Mouse (Mus musculus) lung, embryonic 14.5 days (tissue): ENCODE results near the gene Cdc7. TPM values are rescaled to one million over a fixed set of nuclear protein-coding genes. Genes with fewer than 3 reads are reported as not detected.
"Not testable (repeated sequence)": the region's sequence is repeated elsewhere in the genome, so short reads cannot be mapped to it uniquely, and the experiment has no call there.

Experiments
- ATAC-seq: fragments of 200-750 bp; cut with Nextera tagmentation; 2 replicates; pipeline ENCODE4 v1.8.0; 2017; ENCODE audit warnings: mild to moderate bottlenecking, moderate TSS enrichment, moderate library complexity; ENCODE audit not compliant: insufficient read depth
- DNase-seq: peaks from one replicate; pipeline ENCODE4 v3.0.0-alpha.2; 2015
- H3K27ac ChIP-seq: fragments of 300-500 bp; sonication (generic); 2 replicates; pipeline ENCODE4 v1.5.1; 2014; ENCODE audit warnings: low read depth, mild to moderate bottlenecking, moderate library complexity
- H3K27me3 ChIP-seq: fragments of 300-500 bp; sonication (generic); 2 replicates; pipeline ENCODE4 v1.6.1; 2014; ENCODE audit warnings: low read length, control low read depth; ENCODE audit not compliant: insufficient read depth
- H3K36me3 ChIP-seq: fragments of 300-500 bp; sonication (generic); 2 replicates; pipeline ENCODE4 v1.6.1; 2014; ENCODE audit warnings: control low read depth; ENCODE audit not compliant: insufficient read depth
- H3K4me1 ChIP-seq: fragments of 300-500 bp; sonication (generic); 2 replicates; pipeline ENCODE4 v1.6.1; 2014; ENCODE audit warnings: antibody characterized with exemption, control low read depth; ENCODE audit not compliant: insufficient read depth
- H3K4me2 ChIP-seq: fragments of 300-500 bp; sonication (generic); 2 replicates; pipeline ENCODE4 v1.6.1; 2014; ENCODE audit warnings: mild to moderate bottlenecking
- H3K4me3 ChIP-seq: fragments of 300-500 bp; sonication (generic); 2 replicates; pipeline ENCODE4 v1.5.1; 2014; ENCODE audit warnings: low read depth, low read length
- H3K9ac ChIP-seq: fragments of 300-500 bp; sonication (generic); 2 replicates; pipeline ENCODE4 v1.6.1; 2014
- H3K9me3 ChIP-seq: fragments of 300-500 bp; sonication (generic); 2 replicates; pipeline ENCODE4 v1.6.1; 2016; ENCODE audit warnings: low read depth, low read length, control low read depth
- CTCF ChIP-seq: IDR thresholded peaks from 2 replicates; pipeline ENCODE4 v1.5.1; 2016; ENCODE audit warnings: antibody characterized with exemption, low read depth
- WGBS: fragments of 180-500 bp; shearing (Covaris S2); extraction: QIAGEN DNeasy Blood & Tissue Kit; methylation state at CpG from one replicate; pipeline ENCODE4 v1.1.7; 2014; 5-methylcytosine and 5-hydroxymethylcytosine counted together
- polyA plus RNA-seq: library from polyadenylated mRNA; unstranded; fragments of >200 nt; fragmentation: Nextera tagmentation; extraction: Ambion mirVana; gene quantifications from 2 replicates; pipeline ENCODE4 v1.2.1, GENCODE M21; 2014

The Cdc7 gene
- polyA plus RNA-seq, 1 experiment from 2014 or later = 56.6 TPM

DNA sequence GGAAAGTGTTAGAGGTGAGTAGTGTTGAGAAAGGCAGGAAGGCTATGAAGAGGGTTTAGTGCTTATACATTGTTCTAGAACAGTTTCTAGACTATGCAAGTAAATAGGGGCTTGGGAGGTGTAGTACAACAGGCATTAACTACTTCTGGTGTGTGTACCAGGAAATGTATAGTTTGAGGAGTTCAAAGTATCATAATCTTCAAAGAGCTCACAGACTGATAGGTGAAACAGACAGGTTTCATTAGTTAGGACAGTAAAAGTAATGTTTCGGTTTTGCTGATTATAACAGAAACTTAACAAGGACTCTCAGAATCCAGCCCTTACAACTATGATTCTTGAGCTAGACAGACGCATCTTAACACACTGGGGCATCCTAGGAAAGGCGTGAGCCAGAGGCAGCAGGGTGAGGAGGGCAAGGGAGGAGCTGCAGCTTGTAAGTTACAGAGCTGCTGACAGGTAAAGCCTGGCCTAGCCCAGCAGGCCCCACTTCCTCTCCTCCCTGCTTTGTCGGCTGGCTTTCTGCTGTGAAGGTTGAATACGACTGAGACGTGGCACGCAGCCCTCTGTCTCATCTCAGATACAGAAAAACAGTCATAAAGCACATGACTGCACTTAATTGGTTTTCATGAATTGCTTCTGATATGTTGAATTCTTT lies 18.3 kb downstream of the Cdc7 start:
- Histone ChIP-seq H3K27ac (no peak overlapping the region), H3K9ac (no peak overlapping the region), H3K4me3 (no peak overlapping the region), H3K9me3 (no peaks in the 10 kb centered on the region), H3K4me1 (no peaks in the 10 kb centered on the region), H3K36me3 (peaks cover 77% of the 10 kb centered on the region), H3K27me3 (no peaks in the 10 kb centered on the region), H3K4me2 (no peak overlapping the region)
- DNase-seq (no peak), ATAC-seq (no peak)
- WGBS = 76% methylated on average over 7 of the region's 7 CpGs
- TF ChIP-seq CTCF = no peak

DNA sequence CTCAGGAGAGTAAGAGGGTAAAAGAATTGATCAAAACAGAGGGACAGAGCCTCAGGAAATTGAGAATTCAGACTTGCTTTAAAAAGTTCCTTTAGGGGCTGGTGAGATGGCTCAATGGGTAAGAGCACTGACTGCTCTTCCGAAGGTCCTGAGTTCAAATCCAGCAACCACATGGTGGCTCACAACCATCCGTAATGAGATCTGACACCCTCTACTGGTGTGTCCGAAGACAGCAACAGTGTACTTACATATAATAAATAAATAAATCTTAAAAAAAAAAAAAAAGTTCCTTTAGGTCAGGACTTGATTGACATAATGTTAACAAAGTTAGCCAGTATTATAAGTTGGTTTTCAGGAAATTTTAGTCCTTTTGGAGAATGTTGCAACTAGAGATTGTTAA lies 20.8 kb downstream of the Cdc7 start:
- H3K36me3 ChIP-seq = peaks cover 53% of the 10 kb centered on the region
- WGBS = 83% methylated on average over 3 of the region's 3 CpGs
- DNase-seq, H3K27ac ChIP-seq, H3K4me1 ChIP-seq, H3K27me3 ChIP-seq, H3K9me3 ChIP-seq, H3K9ac ChIP-seq, H3K4me3 ChIP-seq, ATAC-seq, H3K4me2 ChIP-seq: not testable (repeated sequence)

DNA sequence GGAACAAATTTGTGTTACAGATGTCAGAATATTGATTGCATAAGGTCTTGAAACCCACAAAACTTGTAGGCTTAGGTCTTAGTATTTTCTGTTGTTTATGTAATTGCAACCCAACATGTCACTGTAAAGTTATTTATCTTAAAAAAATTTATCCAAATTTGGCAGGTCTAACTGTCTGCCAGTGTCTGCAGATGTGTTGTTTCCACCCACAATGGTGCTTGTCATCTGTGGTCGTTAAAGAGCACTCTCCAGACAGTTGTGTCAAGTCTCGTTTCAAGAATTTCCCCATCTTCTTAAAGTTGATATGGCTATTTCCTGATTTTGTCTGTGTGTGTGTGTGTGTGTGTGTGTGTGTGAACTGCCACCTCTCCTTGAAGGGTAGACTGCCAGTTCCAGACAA lies 21.5 kb downstream of the Cdc7 start:
- H3K27me3 ChIP-seq = no peaks in the 10 kb centered on the region
- 22% methylated on average over 2 of the region's 2 CpGs for WGBS
- H3K4me2 ChIP-seq = no peak overlapping the region
- no peak overlapping the region for H3K9ac ChIP-seq
- TF ChIP-seq CTCF = no peak
- no peak overlapping the region for H3K4me3 ChIP-seq
- no peaks in the 10 kb centered on the region for H3K9me3 ChIP-seq
- peak; percentile 59 for DNase-seq
- H3K27ac ChIP-seq = no peak overlapping the region
- H3K4me1 ChIP-seq = peaks cover 6% of the 10 kb centered on the region; the same call in 1 of the 2 replicates
- H3K36me3 ChIP-seq = peaks cover 47% of the 10 kb centered on the region
- 0 out of 2 replicates have a peak, but pooled peaks have one; percentile 43 for ATAC-seq

DNA sequence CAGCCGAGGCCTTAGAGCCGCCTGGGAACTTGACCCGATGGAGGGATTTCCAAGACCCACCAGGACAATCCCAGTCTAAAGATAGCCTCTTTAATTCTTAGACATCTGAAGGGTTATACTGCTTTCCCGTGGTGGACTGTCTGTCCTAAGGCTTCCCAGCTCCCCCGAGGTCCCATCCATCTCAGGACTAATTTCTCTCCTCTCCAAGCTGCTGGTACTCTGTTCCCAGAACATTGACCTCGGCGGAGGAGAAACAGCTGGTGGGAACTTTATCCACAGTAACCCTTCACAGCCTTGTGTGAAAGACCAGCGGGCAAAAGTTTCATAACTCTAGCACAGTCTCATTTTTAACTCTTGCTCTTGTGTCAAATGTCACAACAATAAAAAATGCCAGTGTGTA lies 25.1 kb downstream of the Cdc7 start:
- WGBS = 26% methylated on average over 8 of the region's 8 CpGs
- DNase-seq = peak; percentile 77
- H3K4me2 ChIP-seq = no peak overlapping the region
- H3K4me1 ChIP-seq = peaks cover 13% of the 10 kb centered on the region; the same call in 1 of the 2 replicates
- peak; percentile 52; the same call in 1 of the 2 replicates for ATAC-seq
- peaks cover 19% of the 10 kb centered on the region for H3K36me3 ChIP-seq
- peak overlapping the region; percentile 28; the same call in 1 of the 2 replicates for H3K27ac ChIP-seq
- H3K4me3 ChIP-seq = no peak overlapping the region
- H3K9ac ChIP-seq = no peak overlapping the region
- no peaks in the 10 kb centered on the region for H3K9me3 ChIP-seq
- no peaks in the 10 kb centered on the region for H3K27me3 ChIP-seq
- TF ChIP-seq CTCF = no peak

DNA sequence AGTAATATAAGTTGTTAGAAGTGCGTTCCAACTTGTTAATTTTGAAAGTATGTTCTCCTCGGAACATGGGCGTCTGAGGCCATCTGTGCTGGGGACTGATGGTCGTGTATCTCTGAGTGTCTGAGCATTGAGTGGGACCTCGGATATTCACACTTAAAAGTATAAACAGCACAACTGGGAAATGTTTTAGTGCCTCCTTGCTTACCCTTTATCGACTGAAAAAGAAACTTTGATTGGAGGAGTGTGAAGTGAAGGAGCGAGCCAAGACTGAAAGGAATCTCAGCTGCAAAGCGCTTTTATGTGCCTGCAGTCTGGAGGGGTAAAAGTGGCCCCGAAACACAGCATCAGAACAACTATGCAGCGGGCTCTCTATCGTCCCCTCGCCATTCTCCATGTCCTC lies 25.7 kb downstream of the Cdc7 start:
- TF ChIP-seq CTCF = no peak
- Histone ChIP-seq H3K4me1 (peaks cover 13% of the 10 kb centered on the region; the same call in 1 of the 2 replicates), H3K9me3 (no peaks in the 10 kb centered on the region), H3K36me3 (peaks cover 13% of the 10 kb centered on the region; the same call in 1 of the 2 replicates), H3K27ac (peak overlapping the region; percentile 9; the same call in 1 of the 2 replicates), H3K27me3 (no peaks in the 10 kb centered on the region), H3K4me3 (no peak overlapping the region), H3K4me2 (peak overlapping the region; percentile 10; the same call in 1 of the 2 replicates), H3K9ac (no peak overlapping the region)
- 38% methylated on average over 12 of the region's 12 CpGs for WGBS
- no peak for ATAC-seq
- DNase-seq = peak; percentile 36

DNA sequence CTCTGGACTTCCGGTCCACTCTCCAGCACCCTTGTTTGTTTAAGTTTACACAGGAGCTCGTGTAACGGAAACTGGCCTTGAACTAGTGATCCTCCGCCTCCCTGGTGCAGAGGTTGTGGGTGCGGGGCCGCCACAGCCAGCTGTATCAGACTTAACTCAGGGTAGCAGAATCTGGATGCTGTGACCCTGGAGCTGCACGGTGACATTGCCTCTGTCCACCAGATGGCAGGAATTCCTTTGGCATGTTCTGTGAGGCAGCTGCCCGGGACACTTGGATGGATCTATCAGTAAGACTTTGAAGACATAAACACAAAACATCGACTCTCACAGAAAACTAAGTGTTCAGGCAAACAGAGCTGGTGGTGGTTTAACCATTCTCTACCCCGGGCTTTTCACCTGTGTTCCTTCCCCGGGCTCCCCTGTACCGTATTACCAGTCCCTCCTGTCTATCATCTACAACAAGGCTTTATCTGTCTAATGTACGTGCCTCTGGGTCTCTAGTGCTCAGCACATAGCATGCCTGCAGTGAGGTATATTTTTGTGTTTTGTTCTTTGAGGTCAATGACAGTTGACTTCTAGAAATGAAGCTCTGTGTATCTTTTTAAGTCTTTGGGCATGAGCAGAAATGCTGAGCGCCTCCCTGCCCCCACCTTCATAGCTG lies 26.6 kb downstream of the Cdc7 start:
- DNase-seq (peak; percentile 92), ATAC-seq (peak; percentile 76; the same call in 1 of the 2 replicates)
- Histone ChIP-seq H3K27ac (no peak overlapping the region), H3K9ac (no peak overlapping the region), H3K4me2 (peak overlapping the region; percentile 21), H3K4me1 (peaks cover 13% of the 10 kb centered on the region), H3K36me3 (peaks cover 11% of the 10 kb centered on the region; the same call in 1 of the 2 replicates), H3K4me3 (no peak overlapping the region), H3K27me3 (no peaks in the 10 kb centered on the region), H3K9me3 (no peaks in the 10 kb centered on the region)
- WGBS = 15% methylated on average over 14 of the region's 14 CpGs
- TF ChIP-seq CTCF = peak; percentile 91

DNA sequence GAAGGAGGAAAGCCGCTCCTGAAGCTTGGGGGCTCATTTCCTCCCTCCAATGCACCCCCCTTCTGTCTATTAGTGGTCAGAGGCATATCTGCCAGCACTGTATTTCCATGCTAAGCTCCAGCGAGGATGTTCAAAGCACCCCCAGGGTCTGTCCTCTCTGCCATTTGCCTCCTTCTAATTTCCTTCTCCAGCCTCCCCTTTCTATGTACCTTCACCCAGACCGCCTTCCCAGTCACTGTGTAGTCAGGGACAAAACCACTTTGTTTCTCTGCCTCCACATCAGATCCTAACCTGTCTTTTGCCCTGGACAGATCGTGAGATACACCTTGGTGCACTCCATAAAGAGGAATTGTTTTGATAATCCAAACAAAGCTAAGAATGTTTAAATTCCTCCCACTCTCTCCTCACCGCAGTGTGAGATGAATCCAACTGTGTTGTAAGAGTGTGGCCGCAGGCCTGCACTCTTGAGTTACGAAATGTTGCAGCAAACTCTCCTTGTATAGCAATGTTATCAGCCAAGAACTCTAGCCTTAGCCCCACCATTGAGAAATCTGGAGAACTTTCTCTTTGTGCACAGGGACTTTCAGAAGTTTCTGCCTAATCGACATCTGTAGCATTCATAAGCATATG lies 27.3 kb downstream of the Cdc7 start:
- DNase-seq (peak; percentile 65), ATAC-seq (no peak)
- TF ChIP-seq CTCF = no peak
- 33% methylated on average over 8 of the region's 8 CpGs for WGBS
- H3K4me2 ChIP-seq = peak overlapping the region; percentile 21; the same call in 1 of the 2 replicates
- H3K9me3 ChIP-seq = no peaks in the 10 kb centered on the region
- H3K4me1 ChIP-seq = peaks cover 18% of the 10 kb centered on the region
- no peak overlapping the region for H3K4me3 ChIP-seq
- no peak overlapping the region for H3K9ac ChIP-seq
- peak overlapping the region; percentile 0; the same call in 1 of the 2 replicates for H3K27ac ChIP-seq
- peaks cover 5% of the 10 kb centered on the region; the same call in 1 of the 2 replicates for H3K36me3 ChIP-seq
- no peaks in the 10 kb centered on the region for H3K27me3 ChIP-seq
